Mouse (Mus musculus) left cerebral cortex, postnatal 36 days (tissue): Measurements from ENCODE around the gene Kiss1r. TPM values are rescaled to one million over a fixed set of nuclear protein-coding genes. Genes with fewer than 3 reads are reported as not detected.
A peak's percentile ranks its signal among the peaks of the same experiment; 100 is the strongest.
"Not testable (repeated sequence)": the region's sequence is repeated elsewhere in the genome, so short reads cannot be mapped to it uniquely, and the experiment has no call there.

Experiments
- DNase-seq, 2 experiments: peaks; one replicate each; pipeline ENCODE4 v3.0.0; 2021 to 2022; ENCODE audit warnings: low spot score in 2 of 2, mixed read lengths in 1 of 2
- intact Hi-C: fragments of 180-260 bp; cut with DNase I; formaldehyde crosslinking; loops from one replicate; pipeline ENCODE4 v1.15.1; 2025
- total RNA-seq, 2 experiments: library from RNA; stranded (reverse); gene quantifications; 2 replicates each; pipeline ENCODE4 v1.2.3; 2021

The Kiss1r gene
- total RNA-seq, 2 experiments from 2014 or later = 6.7 to 8.2 TPM

DNA sequence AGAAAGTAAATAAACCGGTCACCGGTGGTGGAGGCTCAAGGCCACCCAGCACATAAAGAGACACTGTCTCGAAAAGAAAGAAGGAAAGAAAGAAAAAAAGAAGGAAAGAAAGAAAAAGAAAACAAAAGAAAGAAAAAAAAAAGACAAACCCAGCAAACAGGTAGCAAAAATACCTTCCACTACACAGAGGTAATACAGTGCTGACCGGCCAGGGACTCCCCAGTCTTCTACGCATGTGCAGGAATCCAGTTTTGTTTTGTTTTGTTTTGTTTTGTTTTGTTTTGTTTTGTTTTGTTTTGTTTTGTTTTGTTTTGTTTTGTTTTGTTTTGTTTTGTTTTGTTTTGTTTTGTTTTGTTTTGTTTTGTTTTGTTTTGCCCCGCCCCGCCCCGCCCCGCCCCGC lies 42.6 kb downstream of the Kiss1r start:
- intact Hi-C loops = loop anchor here (5.0 kb wide), 1 partner anchor 127 kb away; no protein-coding TSS in a partner anchor
- DNase-seq = not testable (repeated sequence)

DNA sequence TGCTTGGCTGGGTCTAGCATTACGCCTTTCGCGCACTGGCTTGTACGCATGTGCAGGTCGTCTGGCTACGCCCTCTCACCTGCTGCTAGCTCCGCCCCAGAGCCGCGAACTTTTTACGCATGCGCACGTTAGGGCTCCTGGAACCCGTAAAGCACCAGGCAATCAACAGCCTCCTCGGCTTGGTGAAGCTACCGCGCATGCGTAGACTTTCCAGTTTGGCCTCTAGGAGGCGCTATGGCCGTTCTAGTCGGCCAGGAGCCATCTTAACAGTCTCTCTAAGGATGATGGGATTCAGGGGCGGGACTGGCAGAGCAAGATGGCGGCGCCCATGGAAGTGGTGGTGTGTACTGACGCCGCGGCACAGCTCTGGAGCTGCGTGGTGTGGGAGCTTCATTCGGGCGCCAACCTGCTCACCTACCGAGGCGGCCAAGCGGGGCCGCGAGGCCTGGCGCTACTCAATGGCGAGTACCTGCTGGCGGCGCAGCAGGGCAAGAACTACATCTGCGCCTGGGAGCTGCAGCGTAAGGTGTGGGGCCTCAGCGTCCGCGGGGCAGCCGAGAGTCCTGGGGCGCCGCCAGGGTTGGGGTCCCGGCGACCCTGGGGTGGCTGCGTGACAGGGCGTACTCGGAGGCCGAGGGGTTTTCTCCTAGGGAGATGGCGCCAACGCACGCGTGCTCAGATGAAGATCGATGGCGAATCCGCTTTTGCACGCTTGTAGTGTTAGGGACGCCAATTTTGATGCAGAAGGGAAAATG lies 43.3 kb downstream of the Kiss1r start, which contains the start of gene Wdr18:
Gene Wdr18, plus strand, starts transcription at position 306 of the 755 bp plus-strand sequence.
- DNase-seq = peak; percentile 100
- intact Hi-C loops = loop anchor here (1.0 to 5.0 kb wide), 3 partner anchors 23 to 155 kb away; partner anchors contain the start of gene Stk11

DNA sequence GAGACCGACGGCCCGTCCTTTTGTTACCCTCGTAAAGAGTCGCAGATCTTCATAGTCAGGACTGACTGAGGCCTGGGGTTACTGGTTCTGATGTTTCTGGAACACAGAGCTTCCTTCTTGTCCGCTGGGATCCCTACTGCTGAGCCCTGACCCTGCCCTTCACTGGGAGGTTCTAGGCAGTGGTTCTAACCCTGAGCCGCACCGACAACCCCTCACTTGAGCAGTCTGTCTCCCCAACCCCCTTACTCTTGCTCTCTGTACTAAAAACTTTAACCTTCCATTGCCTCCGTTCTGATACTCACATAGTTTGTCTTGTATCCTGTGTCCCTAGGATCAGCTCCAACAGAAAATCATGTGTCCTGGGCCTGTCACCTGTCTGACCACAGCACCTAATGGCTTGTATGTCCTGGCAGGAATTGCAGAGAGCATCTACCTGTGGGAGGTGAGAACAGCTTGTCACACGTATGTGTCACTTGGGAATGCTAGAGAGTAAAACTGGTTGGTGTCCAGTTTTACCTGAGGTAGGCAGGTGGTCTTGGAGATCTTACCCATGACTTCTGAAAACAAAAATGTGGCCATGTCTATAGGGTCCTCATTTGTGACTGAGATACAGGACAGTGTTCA lies 44.0 kb downstream of the Kiss1r start:
- no peak for DNase-seq
- intact Hi-C loops = loop anchor here (1.0 to 2.0 kb wide), 2 partner anchors 22 to 155 kb away; partner anchors contain the start of gene Stk11

DNA sequence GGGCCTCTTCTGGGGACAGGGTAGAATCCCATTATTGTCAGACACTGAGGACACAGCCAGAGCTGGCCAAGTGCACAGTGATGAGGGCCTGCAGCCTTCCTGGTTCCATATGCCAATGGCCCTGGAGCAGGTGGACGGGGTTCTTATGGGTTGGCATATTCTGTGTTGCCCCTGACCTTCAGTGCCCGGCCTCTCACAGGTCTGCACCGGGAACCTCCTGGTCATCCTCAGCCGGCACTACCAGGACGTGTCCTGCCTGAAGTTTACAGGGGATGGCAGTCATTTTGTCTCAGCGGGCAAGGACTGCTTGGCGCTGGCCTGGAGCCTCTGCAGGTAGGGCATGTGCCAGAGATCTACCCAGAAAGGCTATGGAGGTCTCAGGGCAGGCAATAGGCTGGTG lies 48.0 kb downstream of the Kiss1r start:
- DNase-seq = no peak
- intact Hi-C loops = no loop called here

DNA sequence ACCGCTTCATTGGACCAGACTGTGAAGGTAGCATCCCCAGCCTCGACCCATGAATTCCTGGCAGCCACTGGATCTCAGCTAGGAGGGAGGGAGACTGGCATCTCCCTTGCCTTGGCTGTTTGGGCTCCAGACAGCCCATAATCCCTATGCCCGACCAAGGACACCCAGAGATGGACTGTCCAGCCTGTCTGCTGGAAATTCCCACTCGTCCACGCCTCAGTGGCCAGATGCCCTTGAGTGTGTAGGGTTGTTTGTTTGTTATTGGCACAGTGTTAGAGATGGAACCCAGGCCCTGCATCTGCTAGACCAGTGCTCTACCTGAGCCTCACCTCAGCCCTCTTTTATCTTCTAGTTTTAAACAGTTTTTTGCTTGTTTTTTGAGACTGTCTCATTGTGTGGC lies 48.6 kb downstream of the Kiss1r start:
- no peak for DNase-seq
- intact Hi-C loops = no loop called here

DNA sequence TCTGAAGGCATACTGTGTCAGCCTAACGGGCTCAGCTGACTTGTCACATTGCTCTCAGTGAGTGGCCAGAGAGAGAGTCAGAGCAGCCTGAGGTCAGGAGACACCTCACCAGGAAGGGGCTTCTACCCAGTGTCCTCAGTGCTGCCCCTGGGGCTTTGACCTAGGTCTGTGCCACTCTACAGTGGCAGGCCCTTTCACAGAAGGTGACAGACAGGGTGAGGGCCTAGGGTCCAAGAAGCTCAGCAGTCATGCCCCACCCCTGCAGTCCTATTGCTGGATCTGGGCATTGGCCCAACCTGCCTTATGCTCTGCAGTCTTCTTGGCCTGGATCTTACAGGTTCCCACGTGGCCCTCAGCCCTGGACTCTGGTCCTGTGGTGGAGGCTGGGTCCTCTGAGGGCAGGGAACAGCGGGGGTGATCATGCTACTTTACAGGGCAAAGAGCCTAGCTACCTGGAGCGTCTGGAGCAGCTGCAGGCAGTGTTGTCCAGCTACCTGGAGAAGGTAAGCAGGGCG lies 50.2 kb downstream of the Kiss1r start:
- intact Hi-C loops = no loop called here
- DNase-seq = no peak

DNA sequence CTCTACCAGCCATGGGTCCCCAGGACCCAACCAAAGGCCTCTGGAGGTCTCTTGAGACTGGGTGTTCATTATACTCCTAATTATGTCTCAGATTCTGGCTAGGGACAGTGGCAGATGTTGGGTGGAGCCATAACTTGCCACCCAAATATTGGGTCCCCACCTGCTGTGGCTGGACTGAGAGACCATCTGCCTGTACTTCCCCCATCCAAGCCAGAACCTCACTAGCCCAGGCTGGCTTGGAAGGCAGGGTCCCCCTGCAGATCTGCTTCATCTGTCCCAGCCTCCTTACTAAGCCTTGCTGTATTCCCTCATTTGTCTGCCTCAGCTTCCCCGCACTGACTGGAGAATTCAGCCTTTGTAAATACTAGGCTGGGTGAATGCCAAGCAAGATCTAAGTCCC lies 51.4 kb downstream of the Kiss1r start:
- DNase-seq = no peak
- intact Hi-C loops = no loop called here

DNA sequence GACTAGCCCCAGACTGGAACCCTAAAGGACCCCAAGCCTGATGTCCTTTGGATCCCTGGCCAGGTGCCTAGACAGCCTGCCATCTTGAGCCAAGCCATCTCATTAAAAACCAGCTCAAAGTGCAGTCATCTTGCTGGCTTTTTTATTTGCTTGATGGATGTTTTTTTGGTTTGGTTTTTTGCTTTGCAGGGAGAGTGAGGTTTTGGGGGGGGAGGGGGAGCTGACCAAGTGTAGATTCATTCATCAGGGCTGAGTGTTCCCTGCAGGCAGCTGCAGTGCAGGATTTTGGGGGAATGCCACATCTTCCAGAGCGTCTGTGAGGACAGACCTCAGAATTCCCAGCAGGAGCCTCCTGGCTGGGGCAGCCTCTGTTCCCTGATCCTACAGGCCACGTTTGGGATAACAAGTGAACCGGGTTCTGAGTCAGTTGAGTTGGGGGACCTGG lies 52.4 kb downstream of the Kiss1r start:
- no peak for DNase-seq
- intact Hi-C loops = no loop called here

DNA sequence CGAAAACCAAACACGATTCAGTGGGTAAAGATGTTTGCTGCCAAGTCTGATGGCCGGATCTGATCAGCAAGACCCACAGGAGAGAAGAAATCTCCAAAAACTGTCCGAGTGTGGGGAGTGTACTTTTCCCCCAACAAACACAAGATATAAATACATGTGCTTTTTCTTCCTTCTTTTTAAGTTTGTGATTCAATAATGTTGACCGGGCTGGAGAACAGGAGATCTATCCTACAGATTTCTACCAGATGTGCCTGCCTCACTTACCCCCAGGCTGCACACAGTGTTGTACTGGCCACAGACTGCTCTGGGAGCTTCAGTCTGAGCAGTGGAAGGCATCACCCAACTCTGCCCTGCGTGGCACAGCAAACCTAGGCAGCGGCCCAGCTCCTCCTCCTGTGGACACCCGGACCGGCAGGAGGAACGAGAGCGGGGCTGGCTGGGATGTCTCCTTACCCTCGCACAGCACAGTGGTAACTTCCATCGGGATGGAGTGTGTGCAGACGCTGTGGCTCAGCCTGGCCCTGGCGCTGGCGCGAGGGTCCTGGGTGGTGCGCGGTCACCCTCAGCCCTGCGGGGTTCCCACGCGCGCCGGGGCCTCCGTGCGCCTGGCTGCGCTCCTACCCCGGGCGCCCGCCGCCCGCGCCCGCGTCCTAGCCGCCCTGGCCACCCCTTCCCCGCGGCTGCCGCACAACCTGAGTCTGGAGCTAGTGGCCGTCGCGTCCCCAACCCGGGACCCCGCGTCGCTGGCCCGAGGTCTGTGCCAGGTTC lies 53.8 kb downstream of the Kiss1r start, which contains the start of gene Grin3b:
Gene Grin3b, plus strand, starts transcription at position 301 of the 768 bp plus-strand sequence.
- intact Hi-C loops = no loop called here
- no peak for DNase-seq

DNA sequence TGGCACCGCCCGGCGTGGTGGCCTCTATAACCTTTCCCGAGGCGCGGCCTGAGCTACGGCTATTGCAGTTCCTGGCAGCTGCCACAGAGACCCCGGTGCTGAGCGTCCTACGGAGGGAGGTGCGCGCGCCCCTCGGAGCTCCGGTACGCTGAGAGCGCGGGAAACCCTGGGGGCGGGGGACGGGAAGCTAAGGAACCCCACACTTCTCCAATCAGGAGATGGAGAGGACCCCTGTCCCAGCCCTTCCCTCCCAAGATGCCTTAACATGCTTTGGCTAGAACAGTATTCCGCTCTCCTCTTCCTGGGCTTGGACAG lies 54.4 kb downstream of the Kiss1r start:
- intact Hi-C loops = no loop called here
- no peak for DNase-seq

Other genes with a start within 250 kb of the Kiss1r start
- 10 to 100 TPM; 71.4 to 91.6 TPM for gene Tpgs1, start 247.6 kb upstream of the Kiss1r start, total RNA-seq
- 10 to 100 TPM; 76.2 to 90.0 TPM for gene Cdc34, start 234.8 kb upstream of the Kiss1r start, total RNA-seq
- gene Gzmm, start 228.0 kb upstream of the Kiss1r start, total RNA-seq = 1 to 10 TPM; 1.8 to 2.0 TPM
- gene Bsg, start 212.5 kb upstream of the Kiss1r start, total RNA-seq = 100 to 1,000 TPM; 593 to 646 TPM
- gene Hcn2, start 200.3 kb upstream of the Kiss1r start, total RNA-seq = 100 to 1,000 TPM; 128 to 152 TPM
- gene Polrmt, start 170.4 kb upstream of the Kiss1r start, total RNA-seq = 10 to 100 TPM; 44.9 to 49.7 TPM
- gene Fgf22, start 161.9 kb upstream of the Kiss1r start, total RNA-seq = 1 to 10 TPM; 4.0 to 4.7 TPM
- gene Rnf126, start 150.0 kb upstream of the Kiss1r start, total RNA-seq = 100 to 1,000 TPM in 1 of 2 experiments, 10 to 100 TPM in 1; 92.7 to 104 TPM
- 1 to 10 TPM; 2.8 to 3.6 TPM for gene Fstl3, start 139.7 kb upstream of the Kiss1r start, total RNA-seq
- gene Prss57, start 126.0 kb upstream of the Kiss1r start, total RNA-seq = under 1 TPM; 0.74 to 0.79 TPM
- 100 to 1,000 TPM; 321 to 357 TPM for gene Palm, start 123.4 kb upstream of the Kiss1r start, total RNA-seq
- gene Misp, start 96.0 kb upstream of the Kiss1r start, total RNA-seq = 1 to 10 TPM in 1 of 2 experiments, not detected in 1; 1.7 TPM
- gene Ptbp1, start 62.5 kb upstream of the Kiss1r start, total RNA-seq = 10 to 100 TPM; 40.2 to 51.9 TPM
- gene Prtn3, start 42.5 kb upstream of the Kiss1r start, total RNA-seq = 1 to 10 TPM; 2.2 to 2.4 TPM
- gene Plppr3, start 42.3 kb upstream of the Kiss1r start, total RNA-seq = 10 to 100 TPM; 50.4 to 57.1 TPM
- not detected for gene Elane, start 30.7 kb upstream of the Kiss1r start, total RNA-seq
- not detected for gene Cfd, start 26.1 kb upstream of the Kiss1r start, total RNA-seq
- 10 to 100 TPM; 53.2 to 60.6 TPM for gene Med16, start 8.0 kb upstream of the Kiss1r start, total RNA-seq
- not detected for gene Gm26602, start 6.1 kb upstream of the Kiss1r start, total RNA-seq
- gene R3hdm4, start 4.2 kb downstream of the Kiss1r start, total RNA-seq = 100 to 1,000 TPM; 349 to 368 TPM
- 1 to 10 TPM; 6.3 to 6.5 TPM for gene Arid3a, start 10.1 kb downstream of the Kiss1r start, total RNA-seq
- 10 to 100 TPM; 44.2 to 46.3 TPM for gene Wdr18, start 43.2 kb downstream of the Kiss1r start, total RNA-seq
- gene Grin3b, start 53.7 kb downstream of the Kiss1r start, total RNA-seq = under 1 TPM in 1 of 2 experiments, not detected in 1; 0.10 TPM
- gene Tmem259, start 67.4 kb downstream of the Kiss1r start, total RNA-seq = 100 to 1,000 TPM; 122 TPM
- 1 to 10 TPM; 4.7 to 7.6 TPM for gene Cnn2, start 71.6 kb downstream of the Kiss1r start, total RNA-seq
- gene Abca7, start 79.5 kb downstream of the Kiss1r start, total RNA-seq = 10 to 100 TPM; 10.3 to 13.0 TPM
- 1 to 10 TPM; 3.3 to 5.3 TPM for gene Arhgap45, start 99.7 kb downstream of the Kiss1r start, total RNA-seq
- gene Polr2e, start 122.8 kb downstream of the Kiss1r start, total RNA-seq = 10 to 100 TPM; 69.2 to 83.6 TPM
- gene Gpx4, start 130.2 kb downstream of the Kiss1r start, total RNA-seq = 100 to 1,000 TPM; 468 to 559 TPM
- 10 to 100 TPM; 14.5 to 25.5 TPM for gene Sbno2, start 188.6 kb downstream of the Kiss1r start, total RNA-seq
- gene Stk11, start 198.8 kb downstream of the Kiss1r start, total RNA-seq = 100 to 1,000 TPM in 1 of 2 experiments, 10 to 100 TPM in 1; 94.4 to 100 TPM
- gene Atp5d, start 221.7 kb downstream of the Kiss1r start, total RNA-seq = 100 to 1,000 TPM; 334 to 384 TPM
- 100 to 1,000 TPM; 431 to 463 TPM for gene Cbarp, start 223.9 kb downstream of the Kiss1r start, total RNA-seq
- gene Midn, start 231.3 kb downstream of the Kiss1r start, total RNA-seq = 10 to 100 TPM; 76.2 to 78.8 TPM
- 10 to 100 TPM; 94.7 to 96.7 TPM for gene Cirbp, start 249.0 kb downstream of the Kiss1r start, total RNA-seq